Mouse (Mus musculus) thymus, adult 2 months (tissue): ENCODE results near the gene Snrpe.

Experiments
- CTCF ChIP-seq: fragments of 200-500 bp; IDR thresholded peaks from 2 replicates; pipeline ENCODE4 v1.5.1; 2012; ENCODE audit warnings: mild to moderate bottlenecking, control low read depth, low read length, moderate library complexity, borderline replicate concordance; ENCODE audit not compliant: control insufficient read depth, poor library complexity, insufficient read depth; ENCODE audit errors: extremely low read depth
- POLR2A ChIP-seq: fragments of 200-500 bp; IDR thresholded peaks from 2 replicates; pipeline ENCODE4 v1.6.1; 2012; ENCODE audit warnings: mild to moderate bottlenecking, low read length, control low read depth, moderate library complexity; ENCODE audit not compliant: control insufficient read depth, poor library complexity, insufficient read depth; ENCODE audit errors: extremely low read depth

GRCm38 (mm10) chr1:133613817-133614216 is 3.7 kb upstream of the Snrpe start:
- TF ChIP-seq POLR2A, result no peak
- no peak for TF ChIP-seq CTCF
